Mouse (Mus musculus) hindbrain, embryonic 16.5 days (tissue): ENCODE results near the gene Scpep1. TPM values are rescaled to one million over a fixed set of nuclear protein-coding genes. Genes with fewer than 3 reads are reported as not detected.
"Not testable (repeated sequence)": the region's sequence is repeated elsewhere in the genome, so short reads cannot be mapped to it uniquely, and the experiment has no call there.

ENCODE experiments used
- ATAC-seq: fragments of 200-750 bp; cut with Nextera tagmentation; 2 replicates; pipeline ENCODE4 v1.8.0; 2017; ENCODE audit warnings: moderate TSS enrichment, moderate library complexity
- H3K27ac ChIP-seq: fragments of 300-500 bp; sonication (generic); 2 replicates; pipeline ENCODE4 v1.5.1; 2014; ENCODE audit warnings: low read depth, mild to moderate bottlenecking, control low read depth, low read length, moderate library complexity
- H3K27me3 ChIP-seq: fragments of 300-500 bp; sonication (generic); replicated peaks from 2 replicates; pipeline ENCODE4 v1.6.1; 2014; ENCODE audit warnings: low read length; ENCODE audit not compliant: control insufficient read depth, insufficient read depth
- H3K36me3 ChIP-seq: fragments of 300-500 bp; sonication (generic); 2 replicates; pipeline ENCODE4 v1.6.1; 2014; ENCODE audit warnings: mild to moderate bottlenecking, low read length, moderate library complexity, mixed read lengths; ENCODE audit not compliant: control insufficient read depth, insufficient read depth
- H3K4me1 ChIP-seq: fragments of 300-500 bp; sonication (generic); 2 replicates; pipeline ENCODE4 v1.6.1; 2014; ENCODE audit warnings: low read depth, low read length; ENCODE audit not compliant: control insufficient read depth, insufficient read depth
- H3K4me2 ChIP-seq: fragments of 300-500 bp; sonication (generic); 2 replicates; pipeline ENCODE4 v1.6.1; 2014; ENCODE audit warnings: mild to moderate bottlenecking, low read length, control low read depth, moderate library complexity
- H3K4me3 ChIP-seq: fragments of 300-500 bp; sonication (generic); 2 replicates; pipeline ENCODE4 v1.5.1; 2014; ENCODE audit warnings: mild to moderate bottlenecking, low read length, control low read depth, moderate library complexity
- H3K9ac ChIP-seq: fragments of 300-500 bp; sonication (generic); 2 replicates; pipeline ENCODE4 v1.6.1; 2014; ENCODE audit warnings: low read depth, mild to moderate bottlenecking, control low read depth, low read length, moderate library complexity
- H3K9me3 ChIP-seq: fragments of 300-500 bp; sonication (generic); 2 replicates; pipeline ENCODE4 v1.6.1; 2014; ENCODE audit warnings: mild to moderate bottlenecking, low read length, moderate library complexity; ENCODE audit not compliant: control insufficient read depth
- WGBS: fragments of 180-500 bp; shearing (Covaris S2); extraction: QIAGEN DNeasy Blood & Tissue Kit; methylation state at CpG from one replicate; pipeline ENCODE4 v1.1.7; 2014; 5-methylcytosine and 5-hydroxymethylcytosine counted together
- polyA plus RNA-seq: library from polyadenylated mRNA; unstranded; fragments of >200 nt; fragmentation: Nextera tagmentation; extraction: Ambion mirVana; gene quantifications from 2 replicates; pipeline ENCODE4 v1.2.1, GENCODE M21; 2015

Gene Scpep1
- polyA plus RNA-seq, 1 experiment from 2014 or later = 40.0 TPM

GRCm38 (mm10) chr11:88998974-88999722 is 43.9 kb upstream of the Scpep1 start, which contains the start of gene Trim25:
Gene Trim25 (plus strand): TSS chr11:88999376.
- peak within 1 kb of the TSS; percentile 42 for H3K4me3 ChIP-seq
- no peaks in the 10 kb centered on the region for H3K36me3 ChIP-seq
- H3K9me3 ChIP-seq = no peaks in the 10 kb centered on the region
- 3% methylated on average over 48 of the region's 48 CpGs for WGBS
- H3K27ac ChIP-seq = no peak within 1 kb of the TSS; the same call in 1 of the 2 replicates
- H3K4me1 ChIP-seq = peaks cover 3% of the 10 kb centered on the region; the same call in 1 of the 2 replicates
- H3K9ac ChIP-seq = peak within 1 kb of the TSS; percentile 51; the same call in 1 of the 2 replicates
- H3K4me2 ChIP-seq = peak within 1 kb of the TSS; percentile 55
- peak; percentile 42; the same call in 1 of the 2 replicates for ATAC-seq
- H3K27me3 ChIP-seq = peaks cover 21% of the 10 kb centered on the region

DNA sequence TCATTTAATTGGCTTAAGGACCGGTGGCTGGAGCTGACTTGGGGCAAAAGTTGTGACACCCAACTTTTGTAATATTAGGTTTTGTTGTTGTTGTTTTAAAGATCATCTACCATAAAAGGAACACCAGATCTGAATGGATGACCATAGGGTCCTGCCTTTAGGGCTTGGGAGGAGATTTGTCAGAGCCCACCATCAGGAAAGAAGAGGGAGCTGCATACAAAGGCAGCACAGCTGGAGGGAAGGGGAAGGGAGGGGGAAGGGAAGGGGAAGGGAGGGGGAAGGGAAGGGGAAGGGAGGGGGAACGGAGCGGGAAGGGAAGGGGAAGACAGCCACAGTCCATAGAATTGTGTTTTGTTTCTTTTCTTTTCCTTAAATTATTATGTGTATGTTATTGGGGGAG is 43.1 kb upstream of the Scpep1 start:
- Histone ChIP-seq H3K9me3 (no peaks in the 10 kb centered on the region), H3K9ac (no peak overlapping the region), H3K4me1 (peaks cover 3% of the 10 kb centered on the region; the same call in 1 of the 2 replicates), H3K36me3 (no peaks in the 10 kb centered on the region), H3K27ac (no peak overlapping the region), H3K4me2 (no peak overlapping the region; the same call in 1 of the 2 replicates), H3K4me3 (no peak overlapping the region), H3K27me3 (peaks cover 21% of the 10 kb centered on the region)
- no peak for ATAC-seq
- 18% methylated on average over 3 of the region's 3 CpGs for WGBS

GRCm38 (mm10) chr11:88997343-88997742 is 42.1 kb upstream of the Scpep1 start:
- H3K4me3 ChIP-seq = not testable (repeated sequence)
- WGBS = 91% methylated on average over 5 of the region's 5 CpGs
- H3K27me3 ChIP-seq = peaks cover 21% of the 10 kb centered on the region

GRCm38 (mm10) chr11:88996427-88996826 is 41.2 kb upstream of the Scpep1 start:
- no peak for ATAC-seq
- WGBS = 75% methylated on average over 7 of the region's 7 CpGs

More at GRCm38 (mm10) chr11:88997343-88997742, 42.1 kb upstream of the Scpep1 start:
- not testable (repeated sequence) for H3K4me2 ChIP-seq, H3K27ac ChIP-seq, H3K9ac ChIP-seq, H3K9me3 ChIP-seq, H3K4me1 ChIP-seq, H3K36me3 ChIP-seq, ATAC-seq

DNA sequence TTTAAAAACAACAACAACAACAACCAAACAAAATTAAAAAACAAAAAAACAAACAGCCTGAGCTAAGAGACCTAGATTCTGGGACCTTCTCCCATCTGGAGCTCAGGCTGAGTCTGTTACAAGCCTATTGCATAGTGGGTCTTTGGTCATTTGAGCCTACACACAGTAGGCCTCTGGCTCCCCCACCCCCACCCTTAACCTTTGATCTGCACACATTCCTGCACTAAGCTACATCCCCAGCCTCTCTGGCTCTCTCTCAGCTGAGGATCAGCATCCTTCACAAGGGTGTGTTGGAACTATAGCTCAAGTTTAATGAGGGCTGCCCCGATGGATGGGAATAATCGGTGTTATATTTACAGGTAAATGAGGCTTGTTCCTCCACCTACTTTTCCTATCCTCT is 40.4 kb upstream of the Scpep1 start:
- no peaks in the 10 kb centered on the region for H3K9me3 ChIP-seq
- 93% methylated on average over 2 of the region's 2 CpGs for WGBS
- no peak overlapping the region for H3K9ac ChIP-seq
- H3K27me3 ChIP-seq = peaks cover 21% of the 10 kb centered on the region
- H3K27ac ChIP-seq = no peak overlapping the region
- H3K36me3 ChIP-seq = peaks cover 4% of the 10 kb centered on the region
- no peak overlapping the region for H3K4me2 ChIP-seq
- ATAC-seq = no peak
- H3K4me3 ChIP-seq = no peak overlapping the region
- peaks cover 3% of the 10 kb centered on the region; the same call in 1 of the 2 replicates for H3K4me1 ChIP-seq

More at GRCm38 (mm10) chr11:88996427-88996826, 41.2 kb upstream of the Scpep1 start:
- Histone ChIP-seq H3K4me1 (peaks cover 3% of the 10 kb centered on the region; the same call in 1 of the 2 replicates), H3K9ac (no peak overlapping the region), H3K27ac (no peak overlapping the region; the same call in 1 of the 2 replicates), H3K36me3 (no peaks in the 10 kb centered on the region), H3K4me2 (no peak overlapping the region), H3K4me3 (no peak overlapping the region), H3K27me3 (peaks cover 21% of the 10 kb centered on the region), H3K9me3 (no peaks in the 10 kb centered on the region)

GRCm38 (mm10) chr11:88994492-88994891 is 39.2 kb upstream of the Scpep1 start:
- Histone ChIP-seq H3K27ac (no peak overlapping the region), H3K4me2 (no peak overlapping the region), H3K9ac (no peak overlapping the region), H3K4me3 (no peak overlapping the region), H3K4me1 (peaks cover 3% of the 10 kb centered on the region; the same call in 1 of the 2 replicates), H3K27me3 (peaks cover 9% of the 10 kb centered on the region), H3K9me3 (no peaks in the 10 kb centered on the region), H3K36me3 (peaks cover 6% of the 10 kb centered on the region)
- WGBS = 91% methylated on average over 7 of the region's 7 CpGs
- no peak for ATAC-seq

GRCm38 (mm10) chr11:88993625-88994024 is 38.4 kb upstream of the Scpep1 start:
- Histone ChIP-seq H3K36me3 (peaks cover 6% of the 10 kb centered on the region), H3K27me3 (peaks cover 1% of the 10 kb centered on the region; the same call in 1 of the 2 replicates), H3K4me1 (no peaks in the 10 kb centered on the region), H3K27ac (no peak overlapping the region), H3K4me2 (no peak overlapping the region), H3K4me3 (no peak overlapping the region), H3K9ac (no peak overlapping the region), H3K9me3 (no peaks in the 10 kb centered on the region)
- ATAC-seq = no peak
- WGBS = 16% methylated on average over 5 of the region's 5 CpGs

- no peak overlapping the region for H3K27ac ChIP-seq
- no peaks in the 10 kb centered on the region for H3K9me3 ChIP-seq
- no peak for ATAC-seq
- H3K4me2 ChIP-seq = no peak overlapping the region
- H3K4me3 ChIP-seq = no peak overlapping the region
- no peaks in the 10 kb centered on the region for H3K27me3 ChIP-seq
- H3K36me3 ChIP-seq = peaks cover 8% of the 10 kb centered on the region
- no peak overlapping the region for H3K9ac ChIP-seq
- no peaks in the 10 kb centered on the region for H3K4me1 ChIP-seq
- 56% methylated on average over 7 of the region's 7 CpGs for WGBS
Observed at GRCm38 (mm10) chr11:88993186-88993585, 37.9 kb upstream of the Scpep1 start.

DNA sequence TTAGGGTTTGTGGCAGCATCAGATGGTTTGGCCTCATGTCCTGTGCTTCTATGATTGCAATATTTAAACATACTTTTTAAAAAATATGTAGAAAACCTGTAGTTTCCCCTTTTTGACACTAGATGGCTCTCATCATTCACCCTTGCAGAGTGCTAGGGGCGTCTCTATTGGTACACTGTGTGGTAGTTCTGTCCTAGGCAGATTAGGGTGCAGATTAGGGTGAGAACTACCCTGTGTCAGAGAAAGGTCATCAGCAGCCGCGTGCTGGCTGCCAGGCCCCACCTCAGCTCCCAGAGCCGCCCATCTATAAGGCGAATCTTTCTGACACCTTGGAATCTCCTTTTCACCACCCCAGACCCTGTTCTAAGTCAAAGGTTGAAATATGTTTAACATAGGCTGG is 34.3 kb upstream of the Scpep1 start:
- Histone ChIP-seq H3K9me3 (no peaks in the 10 kb centered on the region), H3K9ac (no peak overlapping the region), H3K4me1 (no peaks in the 10 kb centered on the region), H3K4me3 (no peak overlapping the region), H3K36me3 (peaks cover 12% of the 10 kb centered on the region), H3K4me2 (no peak overlapping the region), H3K27ac (no peak overlapping the region), H3K27me3 (no peaks in the 10 kb centered on the region)
- WGBS = 73% methylated on average over 5 of the region's 5 CpGs
- ATAC-seq = no peak
